Comparison of ENCODE assay signal across 10 mouse cellular contexts in the genomic region with DNA sequence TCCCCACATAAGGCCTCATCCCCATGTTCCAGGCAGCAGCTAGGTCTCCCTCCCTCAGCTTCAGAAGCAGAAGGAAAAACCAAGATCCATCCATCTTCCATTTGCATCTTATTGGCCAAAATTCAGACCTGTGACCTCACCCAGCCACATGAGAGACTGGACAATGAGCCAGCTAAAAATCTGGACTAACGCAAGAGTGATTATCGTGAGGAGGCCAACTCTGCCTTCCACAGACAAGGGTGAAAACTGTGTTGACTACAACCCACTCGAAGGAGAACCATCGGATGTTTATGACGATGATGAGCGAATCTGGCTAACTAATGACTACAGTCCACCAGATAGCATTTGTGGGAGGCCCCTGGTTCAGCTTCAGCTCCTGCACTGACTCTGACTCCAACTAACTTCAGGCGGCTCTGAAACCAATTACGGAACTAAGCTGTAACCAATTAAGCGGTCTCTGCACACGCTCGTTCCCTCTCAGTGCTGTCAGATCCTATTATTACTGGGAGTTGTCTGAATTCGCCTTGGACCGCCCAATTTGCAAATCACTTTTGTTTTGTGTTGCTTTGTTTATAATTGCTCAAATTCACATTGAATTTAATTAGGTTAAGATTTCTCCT. TPM values are rescaled to one million over a fixed set of nuclear protein-coding genes. Genes with fewer than 3 reads are reported as not detected.
DNase-seq lines count a peak whose midpoint lies in the region; ATAC-seq and TF ChIP-seq lines count a peak whose summit lies in the region.
"Had no signal": no experiment of that assay in that cellular context is flagged by ENCODE, and none has a peak within 500 bp of the region (broad histone marks: within the 10 kb centered on the region; RNA-seq: fewer than 3 reads in every experiment).

No protein-coding gene starts in this region.

- H3K9ac ChIP-seq in heart, embryonic 12.5 days: no peak overlapping the region
- H3K9ac ChIP-seq in intestine, embryonic 15.5 days: no peak overlapping the region

- H3K9me3 ChIP-seq in heart, embryonic 12.5 days (replicated peaks): no peaks in the 10 kb centered on the region
- no peaks in the 10 kb centered on the region for H3K9me3 ChIP-seq in intestine, embryonic 15.5 days
- H3K9me3 ChIP-seq: megakaryocyte, embryonic 14.5 days had no signal

- no peak for TF ChIP-seq CTCF in embryonic fibroblast, embryonic 13.5 days (IDR thresholded peaks at IDR 0.05; ENCODE audit: borderline replicate concordance, insufficient read depth, low read length)

- H3K4me2 ChIP-seq in heart, embryonic 12.5 days: no peak overlapping the region
- H3K4me2 ChIP-seq in intestine, embryonic 15.5 days (replicated peaks): no peak overlapping the region

- H3K27ac ChIP-seq in heart, embryonic 12.5 days (ENCODE audit: poor library complexity, severe bottlenecking): peak overlapping the region; percentile 89; the same call in 1 of the 2 replicates
- peak overlapping the region; percentile 91; the same call in 1 of the 2 replicates for H3K27ac ChIP-seq in embryonic fibroblast, embryonic 13.5 days (ENCODE audit: insufficient read depth, low read length)
- H3K27ac ChIP-seq in intestine, embryonic 15.5 days: peak overlapping the region; percentile 97; the same call in 1 of the 2 replicates

- no peak for ATAC-seq in heart, embryonic 12.5 days (ENCODE audit: insufficient number of reproducible peaks, low FRiP score)
- ATAC-seq in intestine, embryonic 15.5 days: no peak

- H3K27me3 ChIP-seq in heart, embryonic 12.5 days (replicated peaks): no peaks in the 10 kb centered on the region
- H3K27me3 ChIP-seq in intestine, embryonic 15.5 days (replicated peaks): no peaks in the 10 kb centered on the region

- no peak for TF ChIP-seq POLR2A in embryonic fibroblast, embryonic 13.5 days (IDR thresholded peaks at IDR 0.05; ENCODE audit: low read depth, low read length)

- 87% methylated on average over 13 of the region's 13 CpGs for whole genome bisulfite sequencing in heart, embryonic 12.5 days
- 78% methylated on average over 13 of the region's 13 CpGs for WGBS in intestine, embryonic 15.5 days

- no peak overlapping the region for H3K4me3 ChIP-seq in heart, embryonic 12.5 days
- H3K4me3 ChIP-seq in embryonic fibroblast, embryonic 13.5 days (ENCODE audit: insufficient read depth, low read length): no peak overlapping the region
- no peak overlapping the region for H3K4me3 ChIP-seq in intestine, embryonic 15.5 days (replicated peaks)
- H3K4me3 ChIP-seq: megakaryocyte, embryonic 14.5 days had no signal

- peaks cover 47% of the 10 kb centered on the region for H3K4me1 ChIP-seq in heart, embryonic 12.5 days (replicated peaks)
- H3K4me1 ChIP-seq in embryonic fibroblast, embryonic 13.5 days (ENCODE audit: control insufficient read depth, insufficient read depth, low read length): peaks cover 2% of the 10 kb centered on the region; the same call in 1 of the 2 replicates
- peaks cover 30% of the 10 kb centered on the region for H3K4me1 ChIP-seq in intestine, embryonic 15.5 days (replicated peaks)
- H3K4me1 ChIP-seq: megakaryocyte, embryonic 14.5 days had no signal

- no peak for DNase-seq in heart, adult 18-20 months
- DNase-seq in Muller cell, postnatal 12 days (ENCODE audit: inconsistent ontology term): peak; percentile 76
- DNase-seq in adrenal gland, adult 18-20 months (ENCODE audit: low spot score in 2 of 2): no peak
- DNase-seq in left cerebral cortex, postnatal 10 days (ENCODE audit: extremely low spot score in 1 of 2, low spot score in 2 of 2): no peak
- no peak for DNase-seq in layer of hippocampus, postnatal 14 days (ENCODE audit: low spot score in 2 of 2)
- DNase-seq: heart, postnatal 4 days had no signal

- H3K36me3 ChIP-seq in heart, embryonic 12.5 days: peaks cover 7% of the 10 kb centered on the region
- H3K36me3 ChIP-seq in intestine, embryonic 15.5 days: 0 out of 2 replicates have a peak, but pooled peaks cover 4% of the 10 kb centered on the region

- intact Hi-C loops in left cerebral cortex, postnatal 10 days (cut with DNase I): no loop called here

RNA-seq across cellular contexts. Expression of a gene that starts 1.9 kb away (rescaled TPM):
- polyA plus RNA-seq in heart, embryonic 12.5 days (2016; fragmentation: Nextera tagmentation; extraction: Ambion mirVana): 72.4 and 76.0 TPM in 2 replicates
- total RNA-seq in heart, adult 18-20 months (2021): 10 to 100 TPM; 12.5 to 13.3 TPM
- 140 and 530 TPM in 2 replicates for polyA plus RNA-seq in embryonic fibroblast, embryonic 13.5 days (2011; ENCODE audit: insufficient read length, low read depth, missing spikeins)
- 210 and 213 TPM in 2 replicates for polyA plus RNA-seq in intestine, embryonic 15.5 days (2015; fragmentation: Nextera tagmentation; extraction: Ambion mirVana)
- total RNA-seq in adrenal gland, adult 18-20 months (2021): 1 to 10 TPM; 4.8 to 5.6 TPM
- total RNA-seq in left cerebral cortex, postnatal 10 days (2021): 1 to 10 TPM; 7.6 TPM
- total RNA-seq in layer of hippocampus, postnatal 14 days (2021): 10 to 100 TPM in 1 of 2 experiments, 1 to 10 TPM in 1; 8.5 to 12.5 TPM

RNA-seq across cellular contexts. Expression of a gene that starts 10.9 kb away (rescaled TPM):
- polyA plus RNA-seq in heart, embryonic 12.5 days (2016; fragmentation: Nextera tagmentation; extraction: Ambion mirVana): 33.9 and 35.3 TPM in 2 replicates
- total RNA-seq in heart, adult 18-20 months (2021): 1 to 10 TPM; 5.7 to 6.0 TPM
- polyA plus RNA-seq in embryonic fibroblast, embryonic 13.5 days (2011; ENCODE audit: insufficient read length, low read depth, missing spikeins): 28.3 and 35.6 TPM in 2 replicates
- 36.3 and 38.8 TPM in 2 replicates for polyA plus RNA-seq in intestine, embryonic 15.5 days (2015; fragmentation: Nextera tagmentation; extraction: Ambion mirVana)
- 10 to 100 TPM; 15.3 to 16.0 TPM for total RNA-seq in adrenal gland, adult 18-20 months (2021)
- 10 to 100 TPM; 41.2 to 41.8 TPM for total RNA-seq in left cerebral cortex, postnatal 10 days (2021)
- total RNA-seq in layer of hippocampus, postnatal 14 days (2021): 10 to 100 TPM; 32.8 to 36.2 TPM

RNA-seq across cellular contexts. Expression of a gene that starts 21.6 kb away (rescaled TPM):
- polyA plus RNA-seq in heart, embryonic 12.5 days (2016; fragmentation: Nextera tagmentation; extraction: Ambion mirVana): 9.0 and 11.0 TPM in 2 replicates
- total RNA-seq in heart, adult 18-20 months (2021): 1 to 10 TPM; 6.3 to 7.5 TPM
- polyA plus RNA-seq in embryonic fibroblast, embryonic 13.5 days (2011; ENCODE audit: insufficient read length, low read depth, missing spikeins): 18.4 and 23.8 TPM in 2 replicates
- polyA plus RNA-seq in intestine, embryonic 15.5 days (2015; fragmentation: Nextera tagmentation; extraction: Ambion mirVana): 20.9 and 24.3 TPM in 2 replicates
- total RNA-seq in adrenal gland, adult 18-20 months (2021): 10 to 100 TPM; 14.4 to 14.8 TPM
- total RNA-seq in left cerebral cortex, postnatal 10 days (2021): 10 to 100 TPM; 35.8 to 36.8 TPM
- total RNA-seq in layer of hippocampus, postnatal 14 days (2021): 10 to 100 TPM; 37.3 to 37.4 TPM

RNA-seq across cellular contexts. Expression of a gene that starts 29.4 kb away (rescaled TPM):
- 0.17 and 0.42 TPM in 2 replicates for polyA plus RNA-seq in heart, embryonic 12.5 days (2016; fragmentation: Nextera tagmentation; extraction: Ambion mirVana)
- under 1 TPM in 1 of 2 experiments, not detected in 1; 0.15 TPM for total RNA-seq in heart, adult 18-20 months (2021)
- polyA plus RNA-seq in embryonic fibroblast, embryonic 13.5 days (2011; ENCODE audit: insufficient read length, low read depth, missing spikeins): 0.70 TPM in 1 of 2 replicates, not detected in the other
- 1.6 and 1.7 TPM in 2 replicates for polyA plus RNA-seq in intestine, embryonic 15.5 days (2015; fragmentation: Nextera tagmentation; extraction: Ambion mirVana)
- 1 to 10 TPM; 1.2 to 1.3 TPM for total RNA-seq in adrenal gland, adult 18-20 months (2021)
- 100 to 1,000 TPM; 191 to 198 TPM for total RNA-seq in left cerebral cortex, postnatal 10 days (2021)
- 100 to 1,000 TPM; 328 to 329 TPM for total RNA-seq in layer of hippocampus, postnatal 14 days (2021)
